Mouse (Mus musculus) yolk sac, embryonic 10.5 days (tissue): ENCODE results near the gene Ebf3.

Experiments used
- DNase-seq: peaks from one replicate; pipeline ENCODE4 v3.0.0-alpha.2; 2017; ENCODE audit warnings: low spot score

Gene Ebf3

GRCm38 (mm10) chr7:137313904-137314691, at the start of gene Ebf3:
Gene Ebf3, minus strand, starts transcription at chr7:137314445.
- peak; percentile 85 for DNase-seq

- DNase-seq = no peak
These were observed 32.6 kb upstream of the Ebf3 start for GRCm38 (mm10) chr7:137346860-137347259.

- DNase-seq = no peak
These were observed 31.8 kb upstream of the Ebf3 start for GRCm38 (mm10) chr7:137346068-137346467.

GRCm38 (mm10) chr7:137333951-137334350, 19.7 kb upstream of the Ebf3 start:
- DNase-seq = no peak

- DNase-seq = no peak
These were observed 8.7 kb upstream of the Ebf3 start for GRCm38 (mm10) chr7:137322926-137323325.

GRCm38 (mm10) chr7:137321961-137322784, 7.9 kb upstream of the Ebf3 start:
- DNase-seq = no peak

- DNase-seq = peak; percentile 39
These were observed 7.0 kb upstream of the Ebf3 start for GRCm38 (mm10) chr7:137321141-137321813.

GRCm38 (mm10) chr7:137320320-137320719, 6.1 kb upstream of the Ebf3 start:
- DNase-seq = no peak

GRCm38 (mm10) chr7:137318924-137319885, 5.0 kb upstream of the Ebf3 start:
- DNase-seq = peak; percentile 46

GRCm38 (mm10) chr7:137318383-137318775, 4.1 kb upstream of the Ebf3 start:
- no peak for DNase-seq

GRCm38 (mm10) chr7:137317659-137318382, 3.6 kb upstream of the Ebf3 start:
- no peak for DNase-seq

- peak; percentile 17 for DNase-seq
These were observed 2.8 kb upstream of the Ebf3 start for GRCm38 (mm10) chr7:137316926-137317658.

GRCm38 (mm10) chr7:137316181-137316925, 2.1 kb upstream of the Ebf3 start:
- DNase-seq = no peak

- DNase-seq = no peak
These were observed 1.3 kb upstream of the Ebf3 start for GRCm38 (mm10) chr7:137315544-137315940.

- peak; percentile 15 for DNase-seq
These were observed 682 bp upstream of the Ebf3 start for GRCm38 (mm10) chr7:137314710-137315543.

- peak; percentile 45 for DNase-seq
These were observed 902 bp downstream of the Ebf3 start for GRCm38 (mm10) chr7:137313183-137313903.

- DNase-seq = no peak
These were observed 1.4 kb downstream of the Ebf3 start for GRCm38 (mm10) chr7:137312933-137313182.
